Mouse (Mus musculus): ENCODE data around the gene Prmt9. TPM values are rescaled to one million over a fixed set of nuclear protein-coding genes. Genes with fewer than 3 reads are reported as not detected.

The Prmt9 gene
- polyA plus RNA-seq, 1 experiment = 22.6 TPM

DNA sequence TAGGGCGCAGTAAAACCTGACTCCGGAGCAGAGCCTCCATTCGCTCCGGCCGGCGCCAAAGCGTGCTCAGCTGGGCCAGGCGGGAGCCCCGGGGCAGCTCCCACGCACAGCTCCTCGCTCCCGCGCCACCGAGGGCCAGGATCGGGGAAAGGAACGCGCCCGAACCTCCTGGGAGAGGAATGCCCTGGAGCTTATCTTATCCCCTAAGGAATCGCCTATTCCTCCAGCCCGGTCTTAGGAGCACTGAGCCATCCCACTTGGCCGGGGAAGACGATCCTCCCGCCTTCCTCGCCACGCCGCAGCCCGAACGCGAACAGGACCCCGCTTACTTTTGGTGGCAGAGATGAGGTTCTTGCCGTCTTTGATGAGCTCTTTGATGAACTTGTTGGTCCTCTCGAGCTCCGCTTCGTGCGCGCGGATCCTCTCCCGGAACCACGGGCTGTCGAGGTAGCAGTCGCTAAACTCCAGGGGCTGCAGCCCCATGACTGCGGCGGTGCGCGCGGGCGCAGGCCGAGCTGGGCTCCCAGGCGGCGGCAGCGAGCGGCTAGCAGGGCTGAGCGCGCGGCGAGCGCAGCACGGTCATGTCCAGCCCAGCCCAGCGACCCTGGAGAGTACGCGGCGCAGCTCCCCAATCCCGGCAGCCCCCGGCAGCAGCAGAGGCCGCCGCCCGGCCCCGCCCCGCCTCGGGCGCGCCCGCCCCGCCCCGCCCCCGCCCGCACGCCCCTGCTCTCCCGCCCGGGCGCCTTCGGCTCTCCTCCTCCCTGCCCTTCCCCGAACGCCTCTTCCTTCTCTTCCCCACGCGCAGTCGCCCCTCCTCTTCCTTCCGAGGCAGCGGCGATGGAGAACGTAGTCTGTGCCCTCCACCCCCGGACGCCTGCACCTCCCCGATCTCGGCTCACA lies 31.6 kb upstream of the Prmt9 start, which contains the start of gene Arhgap10:
Gene Arhgap10, minus strand, starts transcription at position 653 of the 900 bp plus-strand sequence.
- TF ChIP-seq POLR2A (IDR thresholded peaks at IDR 0.05; ENCODE audit: borderline replicate concordance, extremely low read depth, insufficient read depth, insufficient read length, poor library complexity, severe bottlenecking) (peak; percentile 53), CTCF (IDR thresholded peaks at IDR 0.05; ENCODE audit: borderline replicate concordance, extremely low read depth, insufficient read depth, insufficient read length) (no peak)

DNA sequence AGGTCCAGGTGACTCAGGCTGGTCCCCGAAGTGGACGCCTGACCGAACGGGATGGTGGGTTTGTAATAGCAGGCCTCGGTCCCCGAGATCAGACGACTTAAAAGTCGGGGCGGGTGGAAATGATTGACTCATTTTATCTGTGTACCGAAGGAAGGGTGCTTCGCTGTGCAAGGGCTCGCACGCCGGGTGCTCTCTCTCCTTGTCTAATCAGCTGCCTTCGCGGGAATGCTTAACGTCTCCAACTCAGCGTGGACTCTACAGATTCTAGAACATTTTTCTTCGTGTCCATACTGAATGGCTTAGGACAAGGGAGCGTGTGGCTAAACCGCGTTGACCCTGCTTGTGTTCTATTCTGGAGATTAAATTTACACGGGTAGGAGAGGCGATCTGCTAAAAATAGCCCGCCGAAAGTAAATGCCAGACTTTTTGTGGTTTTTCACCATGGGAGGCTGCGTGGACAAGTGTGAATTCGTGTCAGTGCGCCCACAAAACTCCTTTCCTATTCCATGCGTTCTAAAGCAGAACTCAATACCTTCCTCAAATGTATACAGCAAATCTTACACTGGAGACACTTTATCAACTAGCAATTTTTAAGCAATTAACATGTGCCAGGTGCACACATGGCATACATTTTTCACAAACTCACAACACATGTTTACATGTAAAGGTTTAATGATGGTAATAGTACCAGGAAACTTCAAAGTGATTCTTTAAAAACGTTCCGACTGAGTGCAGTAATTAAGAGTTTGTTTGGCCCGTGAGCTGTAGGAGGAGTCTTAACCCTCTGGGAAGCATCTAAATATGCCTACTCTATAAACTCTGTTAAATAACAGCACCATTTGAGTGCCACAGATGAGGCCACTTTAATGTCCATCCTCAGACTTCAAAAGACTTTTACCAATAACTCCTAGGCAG lies 30.7 kb upstream of the Prmt9 start:
- TF ChIP-seq CTCF (IDR thresholded peaks at IDR 0.05; ENCODE audit: borderline replicate concordance, extremely low read depth, insufficient read depth, insufficient read length) (no peak), POLR2A (IDR thresholded peaks at IDR 0.05; ENCODE audit: borderline replicate concordance, extremely low read depth, insufficient read depth, insufficient read length, poor library complexity, severe bottlenecking) (no peak)
- DNase-seq (ENCODE audit: low read depth) = no peak

More for the DNA sequence above, 31.6 kb upstream of the Prmt9 start, which contains the start of gene Arhgap10:
- DNase-seq (ENCODE audit: low read depth) = peak; percentile 86

DNA sequence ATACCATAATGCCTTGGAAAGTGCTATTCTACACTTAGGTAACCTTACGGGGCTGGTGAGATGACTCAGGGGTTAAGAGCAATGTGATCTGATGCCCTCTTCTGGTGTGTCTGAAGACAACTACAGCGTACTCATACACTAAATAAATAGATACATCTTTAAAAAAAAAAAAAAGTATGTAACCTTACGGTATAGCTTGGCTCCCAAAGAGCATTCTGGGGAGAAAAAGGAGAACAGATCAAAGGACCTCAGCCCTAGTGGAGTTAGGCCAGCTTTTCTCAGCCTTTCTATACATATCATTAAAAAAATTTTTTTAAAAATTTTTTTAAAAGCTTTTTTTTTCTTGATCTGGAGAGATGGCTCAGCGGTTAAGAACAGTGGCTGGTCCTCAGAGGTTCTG lies 28.6 kb upstream of the Prmt9 start:
- DNase-seq (ENCODE audit: low read depth) = no peak
- TF ChIP-seq POLR2A (IDR thresholded peaks at IDR 0.05; ENCODE audit: borderline replicate concordance, extremely low read depth, insufficient read depth, insufficient read length, poor library complexity, severe bottlenecking) (no peak), CTCF (IDR thresholded peaks at IDR 0.05; ENCODE audit: borderline replicate concordance, extremely low read depth, insufficient read depth, insufficient read length) (no peak)

DNA sequence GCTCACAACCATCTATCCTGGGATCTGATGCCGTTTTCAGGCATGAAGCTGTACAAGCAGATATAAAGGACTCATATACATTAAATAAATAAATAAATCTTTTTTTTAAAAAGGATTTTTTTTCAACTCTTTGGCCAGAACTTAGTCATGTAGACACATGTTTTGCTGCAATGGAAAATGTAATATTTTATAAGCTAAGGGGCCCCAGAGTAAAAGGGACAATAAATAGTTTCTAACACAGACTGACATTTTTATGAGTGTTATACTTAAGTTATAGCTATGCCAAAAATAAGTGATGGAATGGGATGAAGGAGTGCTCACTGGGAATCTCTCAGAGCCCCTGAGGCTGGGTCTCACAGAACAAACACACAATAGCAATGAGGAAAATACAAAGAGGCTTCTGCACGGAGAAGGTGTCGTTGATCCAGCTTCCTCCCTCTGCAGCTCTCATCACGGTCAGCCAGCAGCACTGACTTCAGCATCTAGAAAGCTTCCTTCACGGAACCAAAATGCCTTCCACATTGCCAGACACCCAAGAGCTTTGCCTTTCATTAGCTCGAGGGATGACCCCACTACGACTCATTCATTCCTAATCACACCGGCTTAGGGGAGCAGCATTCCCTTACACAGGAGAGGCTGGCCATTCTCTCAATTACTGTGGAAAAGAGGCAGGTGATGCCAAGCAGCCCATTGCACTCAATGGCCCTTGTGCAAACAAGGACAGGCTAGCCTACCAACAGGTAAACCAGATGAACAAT lies 28.0 kb upstream of the Prmt9 start:
- DNase-seq (ENCODE audit: low read depth) = no peak
- TF ChIP-seq CTCF (IDR thresholded peaks at IDR 0.05; ENCODE audit: borderline replicate concordance, extremely low read depth, insufficient read depth, insufficient read length) (no peak), POLR2A (IDR thresholded peaks at IDR 0.05; ENCODE audit: borderline replicate concordance, extremely low read depth, insufficient read depth, insufficient read length, poor library complexity, severe bottlenecking) (no peak)

DNA sequence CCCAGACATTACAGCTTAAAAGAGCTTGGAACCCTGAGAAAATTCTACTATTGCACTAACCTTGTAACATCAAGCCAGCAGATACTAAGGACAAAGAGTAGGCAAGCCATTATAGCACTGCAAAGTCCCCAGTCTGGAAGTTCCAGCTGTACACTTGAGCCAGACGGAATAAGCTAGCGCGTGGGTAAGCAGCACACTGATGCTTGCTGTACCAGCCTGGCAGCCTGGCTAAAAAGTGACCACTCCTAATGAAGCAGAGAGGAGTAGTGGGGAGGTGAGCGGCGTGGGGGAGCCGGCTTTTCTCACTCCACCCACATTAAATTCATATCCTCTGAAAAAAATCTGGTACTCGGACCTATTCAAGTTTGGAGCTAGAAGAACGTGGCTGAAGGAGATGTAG lies 26.2 kb upstream of the Prmt9 start:
- TF ChIP-seq POLR2A (IDR thresholded peaks at IDR 0.05; ENCODE audit: borderline replicate concordance, extremely low read depth, insufficient read depth, insufficient read length, poor library complexity, severe bottlenecking) (no peak), CTCF (IDR thresholded peaks at IDR 0.05; ENCODE audit: borderline replicate concordance, extremely low read depth, insufficient read depth, insufficient read length) (no peak)
- DNase-seq (ENCODE audit: low read depth) = no peak

DNA sequence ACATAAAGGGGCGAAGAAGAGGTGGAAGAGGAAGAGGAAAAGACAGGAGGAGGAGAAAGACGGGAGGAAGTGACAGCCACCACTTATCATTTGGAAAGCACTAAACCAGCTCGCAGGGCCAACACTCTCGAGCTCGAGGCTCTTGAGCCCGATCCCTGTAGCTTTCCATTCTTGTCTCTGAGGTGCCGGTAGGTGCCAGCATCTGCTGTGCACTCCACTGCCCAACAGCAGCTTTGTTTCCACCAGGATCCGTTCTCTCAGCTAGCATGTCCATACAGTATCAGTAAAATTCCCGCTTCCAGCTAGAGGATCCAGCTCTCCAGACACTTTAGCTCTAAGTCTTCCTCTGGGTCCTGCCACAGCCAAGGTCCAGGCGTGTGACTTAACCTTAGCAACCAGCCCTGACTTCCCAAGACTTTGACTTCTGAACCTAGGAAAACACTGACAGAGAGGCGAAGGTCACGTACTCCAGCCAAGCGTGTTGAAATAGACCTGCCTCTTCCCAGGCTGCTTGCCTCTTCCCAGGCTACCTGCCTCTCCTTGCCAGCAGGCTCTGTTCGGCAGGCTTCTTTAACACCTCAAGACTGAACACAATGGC lies 25.1 kb upstream of the Prmt9 start:
- TF ChIP-seq CTCF (IDR thresholded peaks at IDR 0.05; ENCODE audit: borderline replicate concordance, extremely low read depth, insufficient read depth, insufficient read length) (no peak), POLR2A (IDR thresholded peaks at IDR 0.05; ENCODE audit: borderline replicate concordance, extremely low read depth, insufficient read depth, insufficient read length, poor library complexity, severe bottlenecking) (no peak)
- DNase-seq (ENCODE audit: low read depth) = no peak

DNA sequence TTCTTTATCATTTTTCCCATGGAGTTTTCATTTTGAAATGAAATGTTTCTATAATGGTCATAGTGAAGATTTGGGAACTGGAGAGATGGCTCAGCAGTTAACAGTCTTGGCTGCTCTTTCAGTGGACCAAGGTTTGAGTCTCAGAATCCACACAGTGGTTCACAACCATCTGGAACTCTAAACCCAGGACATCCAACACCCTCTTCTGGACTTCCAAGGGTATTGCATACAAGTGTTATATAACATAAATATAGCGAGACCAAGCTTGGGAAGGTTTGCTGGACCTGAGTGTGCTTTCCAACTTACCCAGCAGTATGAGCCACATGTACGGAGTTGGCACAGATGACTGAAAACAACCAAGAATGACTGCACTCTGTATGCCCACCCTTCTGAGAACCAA lies 24.3 kb upstream of the Prmt9 start:
- DNase-seq (ENCODE audit: low read depth) = no peak

DNA sequence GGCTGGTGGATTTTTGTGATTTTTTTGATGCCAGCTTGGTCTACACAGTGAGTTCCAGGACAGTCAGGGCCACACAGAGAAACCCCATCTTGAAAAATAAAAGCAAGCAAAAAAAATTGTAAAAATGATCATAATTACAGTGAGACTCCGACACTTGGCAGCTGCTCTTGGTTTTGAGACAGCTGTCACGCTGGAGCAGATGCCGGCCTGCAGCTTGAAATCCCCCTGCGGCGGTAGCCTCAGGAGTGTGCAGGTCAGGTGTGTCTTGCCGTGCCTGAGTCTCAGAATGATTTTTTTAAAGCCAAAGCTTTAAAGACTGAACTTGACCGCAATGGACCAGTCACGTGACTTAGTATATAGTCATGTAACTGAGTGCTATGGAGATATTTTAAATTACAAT lies 23.1 kb upstream of the Prmt9 start:
- DNase-seq (ENCODE audit: low read depth) = no peak
- no peak for TF ChIP-seq CTCF (IDR thresholded peaks at IDR 0.05; ENCODE audit: borderline replicate concordance, extremely low read depth, insufficient read depth, insufficient read length)
- no peak for TF ChIP-seq POLR2A (IDR thresholded peaks at IDR 0.05; ENCODE audit: borderline replicate concordance, extremely low read depth, insufficient read depth, insufficient read length, poor library complexity, severe bottlenecking)

More for the DNA sequence above, 24.3 kb upstream of the Prmt9 start:
- TF ChIP-seq POLR2A (IDR thresholded peaks at IDR 0.05; ENCODE audit: borderline replicate concordance, extremely low read depth, insufficient read depth, insufficient read length, poor library complexity, severe bottlenecking) = no peak
- TF ChIP-seq CTCF (IDR thresholded peaks at IDR 0.05; ENCODE audit: borderline replicate concordance, extremely low read depth, insufficient read depth, insufficient read length) = no peak

DNA sequence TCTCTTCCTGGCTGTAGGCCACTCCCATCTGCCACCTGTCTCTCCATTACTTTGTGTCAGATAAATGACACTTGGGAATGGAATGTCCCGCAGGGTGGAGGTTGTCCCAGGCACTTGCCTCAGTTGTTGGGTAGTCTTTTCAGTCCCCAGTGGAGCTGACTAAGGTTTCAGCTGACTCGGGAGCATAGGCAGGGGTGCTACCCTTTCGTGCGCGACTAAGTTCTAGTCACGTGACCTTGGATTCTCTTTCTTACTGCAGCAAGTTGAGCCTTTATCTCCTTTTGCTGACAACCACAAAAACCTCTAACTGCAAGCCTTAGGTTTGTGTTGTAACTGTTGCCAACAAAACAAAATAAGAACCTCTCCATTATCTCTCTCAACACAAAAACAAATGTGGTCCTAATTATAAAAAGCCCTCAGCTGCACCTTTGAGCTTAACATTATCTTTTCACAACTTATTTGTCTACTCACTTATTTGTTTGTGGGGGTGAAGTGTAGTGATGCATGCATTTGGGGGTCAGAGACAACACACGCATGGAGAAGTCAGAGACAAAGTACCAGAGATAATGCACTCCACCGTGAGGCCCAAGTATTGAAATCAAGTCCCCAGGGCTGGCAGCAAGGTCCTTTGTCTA lies 14.7 kb upstream of the Prmt9 start:
- DNase-seq (ENCODE audit: low read depth) = no peak
- no peak for TF ChIP-seq CTCF (IDR thresholded peaks at IDR 0.05; ENCODE audit: borderline replicate concordance, extremely low read depth, insufficient read depth, insufficient read length)
- TF ChIP-seq POLR2A (IDR thresholded peaks at IDR 0.05; ENCODE audit: borderline replicate concordance, extremely low read depth, insufficient read depth, insufficient read length, poor library complexity, severe bottlenecking) = no peak

Measured in brain, embryonic 14.5 days (tissue).